Mouse (Mus musculus): ENCODE data around the gene Ubac1. TPM values are rescaled to one million over a fixed set of nuclear protein-coding genes. Genes with fewer than 3 reads are reported as not detected.

The Ubac1 gene
- polyA plus RNA-seq, 1 experiment from 2014 or later: 110 TPM

DNA sequence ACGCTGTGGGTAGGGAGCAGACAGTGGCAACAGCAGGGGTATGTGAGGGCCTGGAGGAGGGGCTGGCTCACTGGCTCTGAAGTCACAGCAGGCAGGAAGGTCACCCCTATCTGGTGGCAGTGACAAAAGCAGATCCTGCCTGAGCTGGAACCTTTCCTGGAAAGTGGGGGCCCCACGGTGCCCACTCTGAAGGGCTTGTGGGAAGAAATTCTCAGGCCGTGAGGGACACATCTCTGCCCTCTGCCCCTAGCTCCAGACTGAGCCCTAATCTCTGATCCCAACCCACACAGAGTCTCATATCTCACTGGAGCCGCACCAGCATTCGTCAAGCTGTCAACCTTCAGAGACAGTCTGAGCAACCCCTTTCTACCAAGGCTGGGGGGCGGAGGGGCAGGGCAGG is 15.8 kb upstream of the Ubac1 start:
- no peak for DNase-seq (ENCODE audit: low spot score)
- ATAC-seq (ENCODE audit: low read depth): no peak
- no peaks in the 10 kb centered on the region for H3K27me3 ChIP-seq (replicated peaks; ENCODE audit: control insufficient read depth, insufficient read depth, low read length)
- H3K4me2 ChIP-seq (ENCODE audit: low read depth, low read length): no peak overlapping the region
- H3K36me3 ChIP-seq (ENCODE audit: control insufficient read depth, insufficient read depth, low read length): no peaks in the 10 kb centered on the region
- WGBS: 65% methylated on average over 6 of the region's 6 CpGs
- H3K4me3 ChIP-seq (ENCODE audit: low read depth, low read length): no peak overlapping the region
- no peak overlapping the region for H3K27ac ChIP-seq (replicated peaks; ENCODE audit: low read depth, low read length)
- no peaks in the 10 kb centered on the region for H3K4me1 ChIP-seq (ENCODE audit: control insufficient read depth, insufficient read depth, low read length)
- H3K9me3 ChIP-seq (ENCODE audit: control insufficient read depth, low read length): no peaks in the 10 kb centered on the region
- H3K9ac ChIP-seq (ENCODE audit: low read depth, low read length): no peak overlapping the region

- no peaks in the 10 kb centered on the region for H3K27me3 ChIP-seq (replicated peaks; ENCODE audit: control insufficient read depth, insufficient read depth, low read length)
- H3K9me3 ChIP-seq (ENCODE audit: control insufficient read depth, low read length): no peaks in the 10 kb centered on the region
- DNase-seq (ENCODE audit: low spot score) (no peak), ATAC-seq (ENCODE audit: low read depth) (no peak)
- H3K4me1 ChIP-seq (ENCODE audit: control insufficient read depth, insufficient read depth, low read length): no peaks in the 10 kb centered on the region
- no peak overlapping the region for H3K4me3 ChIP-seq (ENCODE audit: low read depth, low read length)
- H3K36me3 ChIP-seq (ENCODE audit: control insufficient read depth, insufficient read depth, low read length): no peaks in the 10 kb centered on the region
- whole genome bisulfite sequencing: 81% methylated on average over 15 of the region's 15 CpGs
- H3K9ac ChIP-seq (ENCODE audit: low read depth, low read length): no peak overlapping the region
- no peak overlapping the region for H3K27ac ChIP-seq (replicated peaks; ENCODE audit: low read depth, low read length)
- H3K4me2 ChIP-seq (ENCODE audit: low read depth, low read length): no peak overlapping the region
Measured at GRCm38 (mm10) chr2:26034344-26035050, 12.9 kb upstream of the Ubac1 start.

DNA sequence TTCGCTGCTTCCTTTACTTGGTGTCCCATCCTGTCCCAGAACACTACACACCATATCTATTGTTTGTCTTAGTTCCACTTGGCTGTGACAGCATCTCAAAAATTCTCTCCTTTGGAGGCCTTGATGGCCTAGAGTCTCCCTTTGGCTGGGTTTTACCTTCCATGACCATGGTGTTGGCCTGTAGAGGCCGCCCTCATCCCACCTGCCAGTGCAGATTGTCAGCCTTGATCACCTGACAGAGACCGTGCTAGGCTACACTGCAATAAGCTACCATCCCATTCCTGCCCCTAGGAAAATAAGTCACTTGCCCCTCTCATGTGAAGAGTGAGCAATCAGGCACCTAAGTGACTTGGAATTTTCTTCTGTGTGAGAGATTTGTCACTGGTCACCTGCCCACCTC is 8.7 kb upstream of the Ubac1 start:
- no peaks in the 10 kb centered on the region for H3K27me3 ChIP-seq (replicated peaks; ENCODE audit: control insufficient read depth, insufficient read depth, low read length)
- H3K9ac ChIP-seq (ENCODE audit: low read depth, low read length): no peak overlapping the region
- H3K9me3 ChIP-seq (ENCODE audit: control insufficient read depth, low read length): no peaks in the 10 kb centered on the region
- H3K4me1 ChIP-seq (ENCODE audit: control insufficient read depth, insufficient read depth, low read length): no peaks in the 10 kb centered on the region
- H3K4me2 ChIP-seq (ENCODE audit: low read depth, low read length): no peak overlapping the region
- H3K4me3 ChIP-seq (ENCODE audit: low read depth, low read length): no peak overlapping the region
- no peaks in the 10 kb centered on the region for H3K36me3 ChIP-seq (ENCODE audit: control insufficient read depth, insufficient read depth, low read length)
- 44% methylated on average over 3 of the region's 3 CpGs for WGBS
- ATAC-seq (ENCODE audit: low read depth) (no peak), DNase-seq (ENCODE audit: low spot score) (no peak)
- no peak overlapping the region for H3K27ac ChIP-seq (replicated peaks; ENCODE audit: low read depth, low read length)

DNA sequence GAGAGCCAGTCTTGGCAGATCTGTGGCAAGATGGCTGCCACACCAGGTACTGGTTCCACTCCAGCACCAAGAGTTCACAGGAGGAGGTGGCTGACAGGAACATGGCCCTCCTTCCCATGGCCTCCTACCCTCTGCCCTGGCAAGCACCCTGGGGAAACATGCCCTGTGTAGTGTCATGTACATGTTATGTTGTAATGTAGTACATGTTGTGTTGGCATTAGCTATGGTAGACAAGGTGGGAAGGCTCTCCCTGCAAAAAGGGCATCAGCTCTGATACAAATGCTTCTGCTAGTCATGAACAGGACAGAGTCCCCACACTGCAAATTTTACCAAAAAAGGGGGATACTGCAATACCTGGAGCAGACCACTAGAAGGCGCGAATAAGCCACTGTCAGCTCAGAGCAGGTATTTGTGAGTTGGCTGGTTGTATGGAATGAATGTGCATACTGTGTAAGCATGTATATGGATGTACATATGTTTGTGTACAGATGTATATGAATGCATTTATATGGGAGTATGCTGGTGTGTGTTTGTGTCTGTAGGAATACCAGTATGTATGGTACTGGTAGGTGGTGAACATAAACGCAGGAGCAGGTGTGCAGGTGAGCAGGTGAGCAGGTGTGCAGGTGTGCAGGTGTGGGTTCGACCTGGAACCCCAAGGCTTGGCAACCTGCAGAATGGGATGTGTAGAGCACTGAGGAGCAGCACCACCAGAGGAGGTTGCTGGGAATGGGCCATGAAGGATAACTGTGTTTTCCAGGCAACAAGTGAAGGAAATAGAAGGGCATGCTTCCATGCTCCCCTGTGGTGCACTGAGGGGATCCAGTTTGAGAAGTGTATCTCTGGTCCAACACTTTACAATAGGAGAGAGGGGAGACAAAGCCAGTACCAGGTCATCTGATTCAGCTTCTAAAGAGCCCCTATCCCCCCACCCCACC is 2.9 kb upstream of the Ubac1 start:
- Histone ChIP-seq H3K9me3 (ENCODE audit: control insufficient read depth, low read length) (no peaks in the 10 kb centered on the region), H3K4me2 (ENCODE audit: low read depth, low read length) (no peak overlapping the region), H3K9ac (ENCODE audit: low read depth, low read length) (no peak overlapping the region), H3K4me1 (ENCODE audit: control insufficient read depth, insufficient read depth, low read length) (peaks cover 9% of the 10 kb centered on the region), H3K36me3 (ENCODE audit: control insufficient read depth, insufficient read depth, low read length) (no peaks in the 10 kb centered on the region), H3K4me3 (ENCODE audit: low read depth, low read length) (no peak overlapping the region), H3K27ac (replicated peaks; ENCODE audit: low read depth, low read length) (no peak overlapping the region), H3K27me3 (replicated peaks; ENCODE audit: control insufficient read depth, insufficient read depth, low read length) (no peaks in the 10 kb centered on the region)
- ATAC-seq (ENCODE audit: low read depth): no peak
- peak; percentile 68 for DNase-seq (ENCODE audit: low spot score)
- WGBS: 30% methylated on average over 4 of the region's 4 CpGs

DNA sequence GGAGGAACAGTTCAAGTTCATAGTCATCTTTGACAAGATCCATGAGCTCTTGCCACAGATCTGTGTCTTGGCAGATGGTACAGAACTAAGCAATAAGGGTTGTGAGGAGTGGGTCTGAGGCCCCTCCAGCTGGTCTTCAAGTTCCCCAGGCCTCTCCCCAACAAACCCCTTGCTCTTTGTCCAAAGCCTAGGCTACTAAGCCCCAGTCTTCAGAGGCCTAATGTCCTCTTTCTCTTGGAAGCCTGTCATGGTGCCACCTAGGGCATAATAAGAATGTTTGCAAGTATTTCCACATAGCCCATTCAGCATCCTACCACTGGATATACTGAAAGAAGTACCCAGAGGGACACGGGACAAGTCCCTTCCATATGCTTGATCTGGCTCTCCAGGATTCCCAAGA is 1.1 kb upstream of the Ubac1 start:
- no peak overlapping the region for H3K4me2 ChIP-seq (ENCODE audit: low read depth, low read length)
- H3K9ac ChIP-seq (ENCODE audit: low read depth, low read length): no peak overlapping the region
- WGBS: 94% methylated on average over 1 of the region's 1 CpGs
- H3K4me1 ChIP-seq (ENCODE audit: control insufficient read depth, insufficient read depth, low read length): peaks cover 9% of the 10 kb centered on the region
- H3K9me3 ChIP-seq (ENCODE audit: control insufficient read depth, low read length): no peaks in the 10 kb centered on the region
- no peak overlapping the region for H3K27ac ChIP-seq (replicated peaks; ENCODE audit: low read depth, low read length)
- ATAC-seq (ENCODE audit: low read depth) (no peak), DNase-seq (ENCODE audit: low spot score) (no peak)
- no peaks in the 10 kb centered on the region for H3K36me3 ChIP-seq (ENCODE audit: control insufficient read depth, insufficient read depth, low read length)
- H3K27me3 ChIP-seq (replicated peaks; ENCODE audit: control insufficient read depth, insufficient read depth, low read length): no peaks in the 10 kb centered on the region
- no peak overlapping the region for H3K4me3 ChIP-seq (ENCODE audit: low read depth, low read length)

GRCm38 (mm10) chr2:26022258-26022565 is 665 bp upstream of the Ubac1 start:
- Histone ChIP-seq H3K36me3 (ENCODE audit: control insufficient read depth, insufficient read depth, low read length) (no peaks in the 10 kb centered on the region), H3K27me3 (replicated peaks; ENCODE audit: control insufficient read depth, insufficient read depth, low read length) (no peaks in the 10 kb centered on the region), H3K27ac (replicated peaks; ENCODE audit: low read depth, low read length) (no peak overlapping the region), H3K9me3 (ENCODE audit: control insufficient read depth, low read length) (no peaks in the 10 kb centered on the region), H3K4me1 (ENCODE audit: control insufficient read depth, insufficient read depth, low read length) (peaks cover 9% of the 10 kb centered on the region), H3K9ac (ENCODE audit: low read depth, low read length) (no peak overlapping the region), H3K4me2 (ENCODE audit: low read depth, low read length) (peak overlapping the region; percentile 51), H3K4me3 (ENCODE audit: low read depth, low read length) (no peak overlapping the region)
- ATAC-seq (ENCODE audit: low read depth) (no peak), DNase-seq (ENCODE audit: low spot score) (no peak)
- WGBS: 82% methylated on average over 8 of the region's 8 CpGs

DNA sequence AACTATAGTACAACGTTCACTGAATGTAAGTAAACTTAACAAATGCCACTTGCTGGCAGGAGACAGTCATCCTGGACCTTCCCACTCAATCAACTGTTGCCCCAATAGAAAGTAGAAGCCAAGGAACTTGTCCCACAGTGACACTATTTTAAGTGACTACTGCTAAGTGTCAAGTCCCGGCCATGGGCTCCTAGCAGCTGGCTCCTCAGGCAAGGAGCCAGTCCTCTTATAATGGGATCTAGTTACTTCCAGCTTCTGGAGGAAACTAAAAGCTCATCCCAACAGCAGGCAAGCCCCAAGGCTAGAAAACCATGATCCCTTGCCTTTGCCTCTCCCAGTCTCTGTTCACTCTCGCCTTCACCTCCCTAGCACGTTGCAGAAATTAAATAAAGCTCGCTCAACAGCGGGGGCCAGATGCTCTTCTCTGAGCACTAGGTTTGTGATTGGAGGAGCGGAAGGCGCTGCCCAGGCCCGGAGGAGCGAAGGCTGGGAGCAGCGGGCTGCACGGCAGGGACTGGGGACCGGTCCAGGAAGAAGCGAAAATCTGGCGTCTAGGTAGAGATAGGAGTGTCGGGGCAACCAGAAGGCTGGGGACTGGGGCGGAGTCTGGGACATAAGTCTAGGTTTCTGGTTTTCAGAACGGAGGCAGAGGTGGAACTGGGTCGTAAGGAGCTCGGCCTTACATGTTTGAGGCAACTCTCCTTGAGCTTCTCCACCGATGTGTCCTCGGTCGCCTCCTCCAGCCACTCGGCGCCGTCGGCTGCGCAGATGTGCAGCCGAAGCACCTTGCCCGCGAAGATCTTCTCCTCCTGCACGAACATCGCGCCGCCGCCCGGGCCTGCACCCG is 610 bp downstream of the Ubac1 start:
- Histone ChIP-seq H3K4me2 (ENCODE audit: low read depth, low read length) (peak overlapping the region; percentile 72), H3K36me3 (ENCODE audit: control insufficient read depth, insufficient read depth, low read length) (peaks cover 5% of the 10 kb centered on the region), H3K27me3 (replicated peaks; ENCODE audit: control insufficient read depth, insufficient read depth, low read length) (no peaks in the 10 kb centered on the region), H3K4me3 (ENCODE audit: low read depth, low read length) (peak overlapping the region; percentile 89), H3K9ac (ENCODE audit: low read depth, low read length) (peak overlapping the region; percentile 75), H3K27ac (replicated peaks; ENCODE audit: low read depth, low read length) (peak overlapping the region; percentile 86), H3K4me1 (ENCODE audit: control insufficient read depth, insufficient read depth, low read length) (peaks cover 9% of the 10 kb centered on the region), H3K9me3 (ENCODE audit: control insufficient read depth, low read length) (no peaks in the 10 kb centered on the region)
- peak; percentile 20 for ATAC-seq (ENCODE audit: low read depth)
- WGBS: 3% methylated on average over 31 of the region's 38 CpGs
- peak; percentile 31 for DNase-seq (ENCODE audit: low spot score)

DNA sequence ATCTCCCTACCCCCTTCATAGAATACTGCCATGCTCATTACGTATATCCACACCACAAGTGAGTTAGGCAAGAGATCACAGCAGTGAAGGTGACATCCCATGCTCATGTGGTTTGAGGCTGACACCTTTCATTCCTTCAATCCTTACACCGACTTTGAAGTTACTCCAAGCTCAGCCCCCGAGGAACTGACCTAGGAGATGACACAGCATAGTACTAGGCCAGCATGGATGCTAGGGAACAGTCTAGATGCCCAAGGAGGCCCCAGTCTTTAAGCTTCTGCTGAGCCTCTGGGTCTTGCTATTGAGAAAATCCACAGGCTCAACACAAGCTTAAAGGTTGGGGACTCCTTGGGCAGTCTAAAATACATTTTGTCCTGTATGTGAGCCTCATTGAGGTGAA is 1.6 kb downstream of the Ubac1 start:
- ATAC-seq (ENCODE audit: low read depth) (no peak), DNase-seq (ENCODE audit: low spot score) (no peak)
- Histone ChIP-seq H3K9ac (ENCODE audit: low read depth, low read length) (peak overlapping the region; percentile 75; the same call in 1 of the 2 replicates), H3K27me3 (replicated peaks; ENCODE audit: control insufficient read depth, insufficient read depth, low read length) (no peaks in the 10 kb centered on the region), H3K36me3 (ENCODE audit: control insufficient read depth, insufficient read depth, low read length) (peaks cover 15% of the 10 kb centered on the region), H3K4me3 (ENCODE audit: low read depth, low read length) (0 out of 2 replicates have a peak overlapping the region, but pooled peaks have one; percentile 89), H3K4me2 (ENCODE audit: low read depth, low read length) (peak overlapping the region; percentile 72), H3K27ac (replicated peaks; ENCODE audit: low read depth, low read length) (no peak overlapping the region), H3K9me3 (ENCODE audit: control insufficient read depth, low read length) (no peaks in the 10 kb centered on the region), H3K4me1 (ENCODE audit: control insufficient read depth, insufficient read depth, low read length) (peaks cover 9% of the 10 kb centered on the region)
- 81% methylated on average over 3 of the region's 3 CpGs for WGBS

Measured in embryonic facial prominence, embryonic 14.5 days (tissue).